Mouse (Mus musculus) CH12.LX (cell line): ENCODE data around the gene Cdk14. TPM values are rescaled to one million over a fixed set of nuclear protein-coding genes. Genes with fewer than 3 reads are reported as not detected.

Experiments
- DNase-seq: peaks from one replicate; pipeline ENCODE4 v3.0.0-alpha.2; 2013; ENCODE audit errors: extremely low read depth
- H3K27ac ChIP-seq: 2 replicates; pipeline ENCODE4 v1.5.1; 2012; ENCODE audit warnings: low read depth, mild to moderate bottlenecking, control low read depth, moderate library complexity; ENCODE audit not compliant: insufficient read depth
- H3K27me3 ChIP-seq: replicated peaks from 2 replicates; pipeline ENCODE3; 2012; ENCODE audit warnings: inconsistent platforms
- H3K36me3 ChIP-seq, 2 experiments: replicated peaks in 1 of 2; 2 replicates each; pipeline versions ENCODE3 to v1.6.1; 2012; ENCODE audit warnings: inconsistent platforms in 1 of 2, low read length in 1 of 2, mild to moderate bottlenecking in 1 of 2, mixed read lengths in 1 of 2, moderate library complexity in 1 of 2; ENCODE audit not compliant: control insufficient read depth in 1 of 2, insufficient read depth in 1 of 2
- H3K4me1 ChIP-seq, 2 experiments: 2 replicates each; pipeline ENCODE4 v1.6.1; 2012; ENCODE audit warnings: inconsistent platforms in 1 of 2, moderate library complexity in 1 of 2; ENCODE audit not compliant: insufficient read depth in 2 of 2, control insufficient read depth in 1 of 2
- H3K4me2 ChIP-seq: 2 replicates; pipeline ENCODE4 v1.6.1; 2012; ENCODE audit warnings: low read depth, mild to moderate bottlenecking, control low read depth; ENCODE audit not compliant: poor library complexity, insufficient read depth, severe bottlenecking
- H3K4me3 ChIP-seq, 3 experiments: fragments of 150-350 bp in 1 of 3; sonication (generic) in 1 of 3; replicated peaks in 1 of 3; 2 replicates each; pipeline versions ENCODE3 to v1.5.1; 2011 to 2012; ENCODE audit warnings: low read depth in 2 of 3, low read length in 2 of 3, mild to moderate bottlenecking in 2 of 3, moderate library complexity in 2 of 3, control low read depth in 1 of 3, improper control_type of control experiment in 1 of 3, inconsistent platforms in 1 of 3, mixed read lengths in 1 of 3; ENCODE audit not compliant: poor library complexity in 1 of 3
- H3K79me2 ChIP-seq: replicated peaks from 2 replicates; pipeline ENCODE4 v1.6.1; 2012; ENCODE audit warnings: mild to moderate bottlenecking, moderate library complexity; ENCODE audit not compliant: control insufficient read depth, poor library complexity, insufficient read depth, severe bottlenecking; ENCODE audit errors: extremely low read depth
- H3K9ac ChIP-seq: 2 replicates; pipeline ENCODE4 v1.6.1; 2012; ENCODE audit warnings: low read depth, mild to moderate bottlenecking, control low read depth, moderate library complexity; ENCODE audit not compliant: insufficient read depth
- H3K9me3 ChIP-seq: replicated peaks from 2 replicates; pipeline ENCODE3; 2012; ENCODE audit warnings: low read length, inconsistent platforms, mixed read lengths
- BHLHE40 ChIP-seq: IDR thresholded peaks from 2 replicates; pipeline ENCODE4 v1.6.1; 2011; ENCODE audit warnings: mild to moderate bottlenecking, low read depth, low read length, improper control_type of control experiment
- CHD2 ChIP-seq: IDR thresholded peaks from 2 replicates; pipeline ENCODE4 v1.6.1; 2011; ENCODE audit warnings: low read length, improper control_type of control experiment
- E2F4 ChIP-seq: IDR thresholded peaks from 2 replicates; pipeline ENCODE4 v1.6.1; 2011; ENCODE audit warnings: low read depth, low read length, improper control_type of control experiment; ENCODE audit not compliant: insufficient replicate concordance
- ELF1 ChIP-seq: IDR thresholded peaks from 2 replicates; pipeline ENCODE4 v1.6.1; 2014; ENCODE audit warnings: low read depth, mild to moderate bottlenecking, inconsistent platforms, low read length, improper control_type of control experiment
- EP300 ChIP-seq: IDR thresholded peaks from 2 replicates; pipeline ENCODE4 v1.6.1; 2011; ENCODE audit warnings: low read length, improper control_type of control experiment
- IRF4 ChIP-seq: IDR thresholded peaks from 2 replicates; pipeline ENCODE4 v1.6.1; 2014; ENCODE audit warnings: low read depth, mild to moderate bottlenecking, inconsistent platforms, low read length, improper control_type of control experiment
- JUN ChIP-seq: IDR thresholded peaks from 2 replicates; pipeline ENCODE4 v1.6.1; 2011; ENCODE audit warnings: low read depth, mild to moderate bottlenecking, low read length, improper control_type of control experiment, moderate library complexity; ENCODE audit not compliant: insufficient read depth
- JUND ChIP-seq: conservative IDR thresholded peaks from 2 replicates; pipeline ENCODE4 v1.6.1; 2011; ENCODE audit warnings: low read depth, low read length, improper control_type of control experiment
- MAZ ChIP-seq: IDR thresholded peaks from 2 replicates; pipeline ENCODE4 v1.6.1; 2012; ENCODE audit warnings: low read depth, mild to moderate bottlenecking, inconsistent platforms, low read length, improper control_type of control experiment, moderate library complexity
- MEF2A ChIP-seq: IDR thresholded peaks from 2 replicates; pipeline ENCODE4 v1.6.1; 2014; ENCODE audit warnings: low read depth, mild to moderate bottlenecking, inconsistent platforms, low read length, improper control_type of control experiment, borderline replicate concordance
- MYC ChIP-seq: IDR thresholded peaks from 2 replicates; pipeline ENCODE4 v1.6.1; 2011; ENCODE audit warnings: low read depth, mild to moderate bottlenecking, improper control_type of control experiment, low read length
- NELFE ChIP-seq: IDR thresholded peaks from 2 replicates; pipeline ENCODE4 v1.6.1; 2011; ENCODE audit warnings: low read depth, low read length, improper control_type of control experiment
- NRF1 ChIP-seq: IDR thresholded peaks from 2 replicates; pipeline ENCODE4 v1.6.1; 2014; ENCODE audit warnings: low read depth, mild to moderate bottlenecking, inconsistent platforms, low read length, improper control_type of control experiment, moderate library complexity
- POLR2A ChIP-seq: IDR thresholded peaks from 2 replicates; pipeline ENCODE4 v1.6.1; 2011; ENCODE audit warnings: low read depth, mild to moderate bottlenecking, improper control_type of control experiment, low read length
- RAD21 ChIP-seq: IDR thresholded peaks from 2 replicates; pipeline ENCODE4 v1.6.1; 2011; ENCODE audit warnings: low read depth, mild to moderate bottlenecking, low read length, improper control_type of control experiment, moderate library complexity
- RCOR1 ChIP-seq: conservative IDR thresholded peaks from 2 replicates; pipeline ENCODE4 v1.6.1; 2012; ENCODE audit warnings: low read depth, mild to moderate bottlenecking, inconsistent platforms, low read length, improper control_type of control experiment
- SIN3A ChIP-seq: IDR thresholded peaks from 2 replicates; pipeline ENCODE4 v1.6.1; 2012; ENCODE audit warnings: low read length, improper control_type of control experiment, inconsistent platforms
- TBP ChIP-seq: conservative IDR thresholded peaks from 2 replicates; pipeline ENCODE4 v1.6.1; 2011; ENCODE audit warnings: low read depth, low read length, improper control_type of control experiment
- TCF12 ChIP-seq: IDR thresholded peaks from 2 replicates; pipeline ENCODE4 v1.6.1; 2014; ENCODE audit warnings: low read depth, mild to moderate bottlenecking, inconsistent platforms, low read length, improper control_type of control experiment
- UBTF ChIP-seq: IDR thresholded peaks from 2 replicates; pipeline ENCODE4 v1.6.1; 2012; ENCODE audit warnings: low read depth, mild to moderate bottlenecking, inconsistent platforms, low read length, improper control_type of control experiment, moderate library complexity
- USF2 ChIP-seq: conservative IDR thresholded peaks from 2 replicates; pipeline ENCODE4 v1.6.1; 2011; ENCODE audit warnings: low read depth, low read length, improper control_type of control experiment
- ZC3H11A ChIP-seq: IDR thresholded peaks from 2 replicates; pipeline ENCODE4 v1.6.1; 2012; ENCODE audit warnings: low read depth, mild to moderate bottlenecking, inconsistent platforms, low read length, improper control_type of control experiment
- ZKSCAN1 ChIP-seq: IDR thresholded peaks from 2 replicates; pipeline ENCODE4 v1.6.1; 2012; ENCODE audit warnings: low read depth, inconsistent platforms, low read length, improper control_type of control experiment, borderline replicate concordance
- ZMIZ1 ChIP-seq: IDR thresholded peaks from 2 replicates; pipeline ENCODE4 v1.6.1; 2012; ENCODE audit warnings: low read depth, mild to moderate bottlenecking, inconsistent platforms, low read length, improper control_type of control experiment
- ZNF384 ChIP-seq: IDR thresholded peaks from 2 replicates; pipeline ENCODE4 v1.6.1; 2012; ENCODE audit warnings: low read depth, low read length, improper control_type of control experiment, inconsistent platforms
- dilution Hi-C: fragments of 300-500 bp; cut with MboI; formaldehyde crosslinking; loops from 2 replicates; pipeline ENCODE4 v1.14.3; 2020; ENCODE audit warnings: low sequenced_read_pairs; ENCODE audit not compliant: extremely low pct_unique_long_range_greater_than_20kb, extremely low pct_ligation_motif_present
- in situ Hi-C: fragments of 300-500 bp; cut with MboI; formaldehyde crosslinking; loops from 3 replicates; pipeline ENCODE4 v1.14.3; 2019; ENCODE audit warnings: low sequenced_read_pairs, low pct_ligation_motif_present, low pct_unique_long_range_greater_than_20kb, mixed read lengths
- polyA plus RNA-seq: library from polyadenylated mRNA; unstranded; fragments of >175 nt; gene quantifications from 2 replicates; pipeline ENCODE4 v1.2.1, GENCODE M21; 2012; ENCODE audit warnings: low read depth; ENCODE audit not compliant: insufficient read length
- total RNA-seq, 2 experiments: library from RNA; depleted of rRNA; stranded (reverse); fragments of 300-350 nt in 1 of 2; fragments of >200 nt in 1 of 2; gene quantifications; 2 replicates each; pipeline ENCODE4 v1.2.3; 2012 to 2014

Cdk14 gene
- total and polyA plus RNA-seq, 3 experiments: 3.7 to 12.0 (median 8.9) TPM

DNA sequence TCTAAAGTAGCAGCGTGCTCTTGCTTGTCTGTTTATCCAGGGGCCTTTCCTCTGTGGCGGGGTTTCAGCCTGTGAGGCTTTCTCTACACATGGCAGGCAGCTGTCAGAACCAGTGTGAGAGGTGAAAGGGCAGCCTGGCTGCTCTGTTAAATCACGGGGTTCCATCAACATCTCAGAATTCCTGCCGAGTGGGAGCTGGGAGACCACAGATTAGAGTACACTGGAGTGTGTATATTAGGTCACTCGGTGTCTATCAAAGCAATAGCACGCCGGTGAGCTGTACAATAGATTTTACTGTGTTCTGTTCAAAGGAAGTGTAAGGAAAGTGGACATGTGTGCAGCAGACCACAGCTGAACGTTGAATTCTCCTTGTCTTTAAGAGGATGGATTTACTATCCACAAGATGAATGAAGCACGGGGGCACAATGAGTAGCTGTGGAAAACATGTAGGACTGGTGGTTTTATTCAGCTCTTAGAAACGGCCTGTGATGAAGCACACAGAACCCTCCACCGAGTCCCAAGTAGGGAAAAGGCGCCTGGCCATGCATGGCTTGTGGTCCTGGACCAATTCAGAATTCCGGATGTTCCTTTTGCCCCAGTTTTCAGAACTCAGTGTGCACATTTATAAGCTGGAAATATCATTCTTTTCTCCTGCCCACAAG, 585.2 kb downstream of the Cdk14 start:
- Histone ChIP-seq H3K4me2 (no peak overlapping the region), H3K9ac (no peak overlapping the region), H3K27me3 (no peaks in the 10 kb centered on the region), H3K27ac (no peak overlapping the region), H3K79me2 (no peaks in the 10 kb centered on the region), H3K9me3 (no peaks in the 10 kb centered on the region), H3K4me1 (no peaks in the 10 kb centered on the region), H3K36me3 (no peaks in the 10 kb centered on the region), H3K4me3 (no peak overlapping the region)
- no peak for TF ChIP-seq IRF4
- TF ChIP-seq EP300: no peak
- TF ChIP-seq USF2: no peak
- TF ChIP-seq BHLHE40: no peak
- no peak for TF ChIP-seq CHD2
- no peak for TF ChIP-seq TCF12
- no peak for TF ChIP-seq ZKSCAN1
- no peak for TF ChIP-seq RAD21
- TF ChIP-seq JUN: no peak
- no peak for TF ChIP-seq JUND
- TF ChIP-seq ZC3H11A: no peak
- TF ChIP-seq E2F4: no peak
- TF ChIP-seq POLR2A: no peak
- in situ Hi-C loops (no loop called here), dilution Hi-C loops (no loop called here)
- DNase-seq: no peak

- no peak for DNase-seq
- in situ Hi-C loops (no loop called here), dilution Hi-C loops (no loop called here)
- Histone ChIP-seq H3K79me2 (no peaks in the 10 kb centered on the region), H3K36me3 (no peaks in the 10 kb centered on the region), H3K9me3 (no peaks in the 10 kb centered on the region), H3K27me3 (no peaks in the 10 kb centered on the region), H3K4me1 (no peaks in the 10 kb centered on the region), H3K9ac (no peak overlapping the region), H3K4me2 (no peak overlapping the region), H3K27ac (no peak overlapping the region), H3K4me3 (no peak overlapping the region)
- TF ChIP-seq EP300 (no peak), IRF4 (no peak), NELFE (no peak), ZNF384 (no peak), TCF12 (no peak), ZMIZ1 (no peak), RCOR1 (no peak), SIN3A (no peak), ELF1 (no peak), MAZ (no peak), JUN (no peak), MEF2A (no peak), TBP (no peak), ZC3H11A (no peak), CHD2 (no peak), MYC (no peak), ZKSCAN1 (no peak), NRF1 (no peak), UBTF (no peak), JUND (no peak)
These were observed 586.2 kb downstream of the Cdk14 start for GRCm38 (mm10) chr5:4833940-4834339.
